Mouse (Mus musculus): ENCODE data around the gene Rgs7bp. TPM values are rescaled to one million over a fixed set of nuclear protein-coding genes. Genes with fewer than 3 reads are reported as not detected.

Rgs7bp gene
- total RNA-seq (2021): 1 to 10 TPM; 4.7 to 5.8 TPM

DNA sequence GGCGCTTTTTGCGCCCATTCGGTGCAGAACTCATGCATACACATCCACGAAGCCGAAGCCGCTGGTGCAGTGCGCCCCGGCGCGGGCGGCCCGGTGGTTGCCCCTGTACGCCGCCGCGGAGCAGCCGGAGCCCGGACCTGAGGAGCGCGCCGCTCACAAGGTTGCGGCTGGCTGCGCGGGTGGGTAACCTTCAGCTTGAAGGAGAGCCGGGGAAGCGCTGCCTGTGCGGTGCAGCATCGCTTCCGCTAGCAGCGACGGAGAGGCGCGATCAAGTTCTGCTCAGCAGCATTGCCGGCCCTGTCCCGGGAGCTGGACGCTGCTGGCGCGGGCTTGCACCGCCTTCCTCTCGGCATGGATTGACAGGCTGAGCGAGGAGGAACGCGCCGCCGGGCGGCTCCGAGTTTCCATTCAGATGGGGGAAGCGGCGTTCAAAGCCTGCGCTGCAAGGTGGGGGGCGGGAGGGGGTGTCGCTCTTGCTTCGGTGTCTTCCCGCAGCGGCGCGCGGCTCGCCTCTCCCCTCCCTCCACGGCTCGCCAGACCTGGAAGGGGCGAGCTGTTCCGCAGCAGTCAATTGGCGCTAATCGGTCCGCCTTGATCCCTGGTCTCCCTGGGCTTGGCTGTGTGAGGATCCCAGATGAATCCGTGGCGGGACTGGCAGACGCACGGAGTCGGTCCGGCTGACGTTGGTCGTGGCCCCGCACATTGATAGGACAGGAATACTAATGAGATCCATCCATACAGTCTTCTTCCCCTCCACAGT lies at the start of gene Rgs7bp:
Gene Rgs7bp, minus strand, starts transcription at position 750 of the 760 bp plus-strand sequence.
- intact Hi-C loops (cut with DNase I): loop anchor here (5.0 kb wide), 3 partner anchors 168 to 767 kb away; partner anchors contain the start of gene Adamts6
- DNase-seq: peak; percentile 77

GRCm38 (mm10) chr13:105104385-105104784 lies 49.7 kb upstream of the Rgs7bp start:
- intact Hi-C loops (cut with DNase I): no loop called here
- no peak for DNase-seq

GRCm38 (mm10) chr13:105100705-105101104 lies 46.0 kb upstream of the Rgs7bp start:
- no peak for DNase-seq
- intact Hi-C loops (cut with DNase I): no loop called here

- intact Hi-C loops (cut with DNase I): no loop called here
- no peak for DNase-seq
These were observed 41.6 kb upstream of the Rgs7bp start for GRCm38 (mm10) chr13:105096316-105096715.

- intact Hi-C loops (cut with DNase I): no loop called here
- no peak for DNase-seq
These were observed 34.5 kb upstream of the Rgs7bp start for GRCm38 (mm10) chr13:105089276-105089675.

GRCm38 (mm10) chr13:105081862-105082261 lies 27.1 kb upstream of the Rgs7bp start, which contains the start of gene 4933425L06Rik:
Gene 4933425L06Rik (plus strand): TSS chr13:105082122.
- intact Hi-C loops (cut with DNase I): no loop called here
- DNase-seq: no peak

DNA sequence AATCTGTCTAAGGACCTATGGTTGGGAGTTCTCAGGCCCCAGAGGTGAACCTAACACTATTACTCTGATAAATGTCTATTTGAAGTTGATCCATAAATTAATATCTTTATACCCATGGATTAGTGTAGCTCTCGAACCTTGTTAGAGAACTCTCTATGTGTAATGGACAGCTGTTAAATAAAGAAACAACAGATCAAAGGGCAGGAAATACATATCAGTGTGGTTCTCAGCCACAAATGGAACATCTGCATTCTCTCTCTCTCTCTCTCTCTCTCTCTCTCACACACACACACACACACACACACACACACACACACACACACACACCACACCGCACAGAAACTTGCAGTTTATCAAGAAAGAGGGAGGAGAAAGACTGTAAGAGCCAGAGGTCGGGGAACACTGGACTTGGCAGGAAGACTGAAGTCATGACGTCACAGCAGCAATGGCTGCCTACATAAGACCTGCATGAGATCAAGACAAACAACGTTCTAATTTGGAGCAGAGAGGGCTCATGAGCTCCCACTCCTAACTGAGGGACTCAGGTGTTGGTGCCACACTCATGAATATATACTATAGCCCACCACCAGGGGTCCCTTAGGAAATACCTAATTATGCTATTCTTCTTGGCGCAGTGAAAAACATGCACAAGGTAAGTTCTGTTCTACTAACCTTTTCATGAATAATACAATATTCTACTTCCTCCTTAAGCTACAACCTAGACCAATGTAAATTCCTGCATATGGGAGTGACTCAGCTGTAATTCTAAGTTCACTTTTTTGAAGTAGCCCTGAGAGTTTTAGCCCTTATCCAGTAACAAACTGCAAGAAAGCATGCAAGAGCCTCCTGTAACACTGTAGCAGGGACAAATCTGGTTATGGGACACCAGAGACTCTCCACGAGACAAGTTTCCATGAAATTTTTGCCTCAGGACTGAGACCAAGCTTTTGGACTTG lies 12.4 kb upstream of the Rgs7bp start:
- DNase-seq: no peak
- intact Hi-C loops (cut with DNase I): no loop called here

DNA sequence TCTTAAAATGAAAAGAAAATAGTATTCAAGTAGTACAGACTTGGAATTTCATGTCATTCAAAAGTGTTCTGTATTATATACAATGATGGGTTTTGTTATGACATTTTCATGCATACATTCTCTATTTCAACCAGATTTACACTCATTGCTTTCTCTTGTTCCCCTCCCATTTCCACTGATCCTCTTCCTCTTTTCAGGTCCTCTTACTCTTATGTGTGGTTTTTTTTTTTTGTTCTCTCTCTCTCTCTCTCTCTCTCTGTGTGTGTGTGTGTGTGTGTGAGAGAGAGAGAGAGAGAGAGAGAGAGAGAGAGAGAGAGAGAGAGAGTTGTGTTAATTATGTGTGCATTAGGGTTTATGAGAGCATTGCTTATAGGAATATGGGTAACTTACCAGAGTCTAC lies 11.4 kb upstream of the Rgs7bp start:
- no peak for DNase-seq
- intact Hi-C loops (cut with DNase I): no loop called here

- DNase-seq: peak; percentile 32 to 52
- intact Hi-C loops (cut with DNase I): no loop called here
These were observed 644 bp upstream of the Rgs7bp start for GRCm38 (mm10) chr13:105055374-105055773.

DNA sequence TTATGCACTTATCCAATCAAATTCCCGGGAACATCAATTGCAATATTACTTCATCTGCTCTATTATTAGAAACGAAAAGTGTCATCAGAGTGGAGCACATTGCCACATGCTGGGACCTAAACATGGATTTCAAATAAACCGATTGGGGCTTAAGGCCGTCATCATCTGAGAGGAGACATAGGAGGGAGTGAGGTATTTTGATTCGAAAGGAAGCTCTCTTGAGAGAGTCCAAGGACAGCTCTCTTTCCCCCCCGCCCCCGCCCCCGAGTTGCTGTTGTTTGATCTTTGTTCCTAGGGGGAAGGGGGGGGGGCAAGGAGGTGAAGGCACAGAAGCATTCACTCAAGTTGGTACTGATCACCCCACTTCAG lies 195 bp upstream of the Rgs7bp start:
- DNase-seq: no peak
- intact Hi-C loops (cut with DNase I): loop anchor here (5.0 kb wide), 3 partner anchors 167 to 768 kb away; partner anchors contain the start of gene Adamts6

DNA sequence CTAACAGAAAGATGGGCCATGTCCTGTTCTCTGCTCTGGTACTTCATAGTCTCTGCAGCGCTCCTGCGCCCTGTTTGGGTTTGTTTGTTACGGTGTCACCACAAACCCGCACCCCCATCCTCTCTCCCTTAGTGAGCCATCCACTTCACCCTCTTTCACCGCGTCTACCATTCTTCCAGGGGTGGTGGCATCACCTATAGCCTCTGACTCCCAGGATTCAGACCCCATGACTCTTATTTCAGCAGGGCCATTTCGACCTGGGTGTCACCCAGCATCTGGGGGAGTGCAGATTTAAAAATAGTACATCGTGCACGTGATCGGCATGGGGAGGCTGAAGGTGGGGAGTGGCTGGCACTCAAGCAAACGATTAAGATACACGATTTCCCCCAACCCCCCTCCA lies 1.1 kb downstream of the Rgs7bp start:
- DNase-seq: peak; percentile 29 to 30
- intact Hi-C loops (cut with DNase I): loop anchor here (5.0 kb wide), 3 partner anchors 169 to 766 kb away; partner anchors contain the start of gene Adamts6

- intact Hi-C loops (cut with DNase I): loop anchor here (5.0 kb wide), 3 partner anchors 171 to 764 kb away; partner anchors contain the start of gene Adamts6
These were observed 3.3 kb downstream of the Rgs7bp start for GRCm38 (mm10) chr13:105051432-105051831.

GRCm38 (mm10) chr13:105048662-105049061 lies 6.1 kb downstream of the Rgs7bp start:
- intact Hi-C loops (cut with DNase I): loop anchor here (1.0 kb wide), 1 partner anchor 100 kb away; no protein-coding TSS in a partner anchor
- peak; percentile 29 to 43 for DNase-seq

More at GRCm38 (mm10) chr13:105051432-105051831, 3.3 kb downstream of the Rgs7bp start:
- DNase-seq: peak; percentile 16 to 22

DNA sequence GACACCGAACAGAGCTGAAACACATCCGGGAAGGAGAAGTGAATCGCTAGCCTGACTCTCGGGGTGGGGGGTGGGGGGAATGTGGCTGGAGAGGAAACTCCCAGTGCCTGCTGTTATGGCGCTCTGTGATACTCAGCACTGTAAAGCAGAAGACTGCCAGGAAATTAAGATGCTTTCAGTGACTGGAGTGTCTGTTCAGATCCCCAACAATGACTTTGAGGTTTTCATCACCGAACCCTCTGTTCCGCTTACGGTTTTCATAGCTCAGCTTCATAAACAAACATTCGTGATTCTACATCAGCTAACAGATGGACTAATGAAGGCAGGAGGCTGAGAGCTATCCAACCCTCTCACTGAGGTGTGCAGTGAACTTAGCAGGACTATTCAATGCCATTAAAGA lies 7.4 kb downstream of the Rgs7bp start:
- intact Hi-C loops (cut with DNase I): no loop called here
- DNase-seq: no peak

- intact Hi-C loops (cut with DNase I): no loop called here
- DNase-seq: no peak
These were observed 10.8 kb downstream of the Rgs7bp start for GRCm38 (mm10) chr13:105043882-105044281.

GRCm38 (mm10) chr13:105038334-105038733 lies 16.4 kb downstream of the Rgs7bp start:
- intact Hi-C loops (cut with DNase I): no loop called here
- DNase-seq: no peak

DNA sequence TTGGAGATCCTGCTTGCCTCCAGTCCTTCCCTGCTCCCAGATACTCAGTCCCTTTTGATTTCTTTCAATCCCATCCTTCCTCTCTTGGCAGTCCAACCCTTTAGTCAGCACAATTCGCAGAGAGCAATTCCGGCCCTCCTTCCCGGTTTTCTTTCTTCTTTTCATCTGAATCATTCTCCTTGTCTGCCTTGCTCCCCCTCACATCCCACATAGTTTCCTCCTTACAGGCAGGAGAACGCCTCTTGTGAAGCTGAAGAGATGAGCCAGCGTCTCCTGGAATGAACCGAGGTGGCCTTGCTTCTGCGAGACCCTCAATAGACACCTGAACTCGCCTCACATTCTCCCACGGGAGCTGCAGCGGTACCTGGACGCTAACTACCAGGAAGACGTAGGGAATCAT lies 16.9 kb downstream of the Rgs7bp start:
- intact Hi-C loops (cut with DNase I): no loop called here
- DNase-seq: no peak

- intact Hi-C loops (cut with DNase I): no loop called here
- DNase-seq: no peak
These were observed 22.8 kb downstream of the Rgs7bp start for GRCm38 (mm10) chr13:105031882-105032281.

- intact Hi-C loops (cut with DNase I): no loop called here
- no peak for DNase-seq
These were observed 26.5 kb downstream of the Rgs7bp start for GRCm38 (mm10) chr13:105028276-105028675.

- DNase-seq: no peak
- intact Hi-C loops (cut with DNase I): no loop called here
These were observed 38.2 kb downstream of the Rgs7bp start for GRCm38 (mm10) chr13:105016577-105016976.
